Mouse (Mus musculus) right cerebral cortex, postnatal 10 days (tissue): ENCODE results near the gene Gucy2d.
A peak's percentile ranks its signal among the peaks of the same experiment; 100 is the strongest.

Source experiments
- DNase-seq, 2 experiments: peaks; one replicate each; pipeline ENCODE4 v3.0.0; 2021; ENCODE audit warnings: low spot score in 2 of 2

Gucy2d gene

DNA sequence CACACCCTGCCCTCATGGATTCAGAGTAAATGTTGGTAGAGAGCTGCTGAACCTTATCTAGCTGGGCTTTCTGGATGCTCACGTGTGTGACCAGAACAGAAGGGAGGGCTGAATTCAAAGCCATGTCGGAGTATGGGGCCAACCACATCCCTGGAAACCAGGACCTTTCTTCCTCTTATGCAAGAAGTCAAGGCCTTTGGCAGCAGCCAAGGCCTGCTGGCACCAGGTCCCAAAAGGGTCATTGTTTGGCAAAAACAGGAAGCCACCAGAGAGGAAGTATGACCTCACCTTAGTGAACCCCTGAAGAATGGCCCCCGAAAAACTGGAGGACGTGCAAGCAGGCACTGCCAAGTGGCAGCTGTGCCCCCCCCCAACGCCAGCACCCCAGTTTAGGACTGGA lies 82.4 kb downstream of the Gucy2d start:
- DNase-seq, result peak in 1 of 2 experiments; percentile 32

- peak in 1 of 2 experiments; percentile 29 for DNase-seq
These were observed 83.0 kb downstream of the Gucy2d start for GRCm38 (mm10) chr7:98523070-98523812.

DNA sequence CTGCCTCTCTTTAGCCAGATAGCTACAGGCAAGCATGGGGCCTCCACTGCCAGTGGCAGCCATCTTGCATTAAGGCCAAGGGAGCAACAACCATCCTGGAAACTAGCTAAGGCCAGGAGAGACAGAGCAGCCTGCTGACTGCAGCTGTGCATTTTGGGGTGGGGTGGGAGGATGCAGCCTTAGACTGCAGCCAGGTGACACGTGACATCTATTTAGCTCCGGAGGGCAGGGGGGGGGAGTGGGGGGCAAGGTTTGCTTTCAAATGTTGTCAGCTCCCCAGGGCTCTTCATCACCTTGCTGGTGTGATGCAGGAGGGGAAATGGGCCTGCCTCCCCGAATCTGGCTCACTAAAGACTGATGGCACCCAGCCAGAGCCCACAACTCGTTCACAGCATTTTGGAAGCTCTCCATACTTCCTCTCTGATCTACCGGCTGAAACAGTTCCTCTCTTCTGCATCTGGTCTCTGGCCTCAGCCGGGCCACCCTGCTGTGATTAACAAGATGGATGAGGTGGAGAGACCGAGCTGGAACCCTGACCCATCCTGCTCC lies 83.7 kb downstream of the Gucy2d start:
- peak; percentile 75 to 81 for DNase-seq

- DNase-seq, result no peak
These were observed 84.2 kb downstream of the Gucy2d start for GRCm38 (mm10) chr7:98524401-98524800.

DNA sequence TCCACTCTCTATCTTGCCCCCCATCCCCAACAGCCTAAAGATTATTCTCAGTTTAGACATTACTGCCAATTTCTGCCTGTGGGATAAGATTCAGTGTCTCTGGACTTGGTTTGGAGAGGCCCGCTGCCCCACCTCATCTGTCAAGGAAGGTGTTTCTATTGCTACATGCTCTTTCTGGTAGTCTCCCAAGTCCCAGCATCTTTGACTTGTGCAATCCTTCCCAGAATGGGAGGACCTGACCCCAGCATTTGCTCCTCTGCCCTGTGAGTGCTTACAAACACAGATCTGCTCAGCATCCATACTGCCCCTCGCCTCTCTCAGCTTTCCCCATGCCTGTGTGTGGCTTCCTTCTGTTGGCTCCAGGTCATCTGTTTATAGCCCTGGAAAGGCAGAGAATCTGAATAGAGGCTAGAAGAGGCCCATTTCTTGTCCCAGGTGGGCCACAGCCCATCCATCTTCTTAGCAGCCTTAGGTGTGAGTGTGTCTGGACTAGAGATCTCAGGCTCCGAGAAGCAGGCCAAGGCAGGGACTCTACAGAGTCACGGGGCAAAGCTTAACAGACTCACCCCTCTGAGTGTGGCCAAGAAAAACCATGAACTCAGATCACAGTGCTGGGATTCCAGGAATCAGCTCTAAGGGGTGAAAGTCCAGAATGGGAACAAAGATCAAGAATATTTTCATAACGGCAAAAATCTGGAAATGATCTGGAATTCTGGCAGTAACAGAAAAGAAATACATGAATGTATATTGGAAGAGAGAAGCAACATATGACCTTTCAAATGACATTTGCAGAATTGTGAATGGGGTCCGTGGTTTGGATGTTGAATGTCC lies 84.9 kb downstream of the Gucy2d start:
- no peak for DNase-seq
